Mouse (Mus musculus) sigmoid colon, adult 10 weeks (tissue): Measurements from ENCODE around the gene Stard3nl. TPM values are rescaled to one million over a fixed set of nuclear protein-coding genes. Genes with fewer than 3 reads are reported as not detected.

Experiments used
- polyA plus RNA-seq: library from polyadenylated mRNA; stranded (reverse); fragments of 350-450 nt; fragmentation: Illumina TruSeq; extraction: RNeasy Lipid Tissue Mini Kit (QIAGEN cat#74804); gene quantifications from one replicate; pipeline ENCODE4 v1.2.3, GENCODE M21; 2014; ENCODE audit warnings: low read depth, low replicate concordance

Gene Stard3nl
- 45.6 TPM for polyA plus RNA-seq

GRCm38 (mm10) chr13:19395688-19396354 is at the start of gene Stard3nl:
Gene Stard3nl (minus strand): TSS chr13:19395795.

Other genes starting within 250 kb of the Stard3nl start
- gene Epdr1, start 224.1 kb upstream of the Stard3nl start, polyA plus RNA-seq = 7.0 TPM
- 3.3 TPM for gene Sfrp4, start 227.3 kb upstream of the Stard3nl start, polyA plus RNA-seq